Mouse (Mus musculus) MEL (cell line): ENCODE measurements around the gene Sap25. TPM values are rescaled to one million over a fixed set of nuclear protein-coding genes. Genes with fewer than 3 reads are reported as not detected.

Experiments
- DNase-seq: peaks from one replicate; pipeline ENCODE4 v3.0.0; 2011; ENCODE audit warnings: low read depth, low spot score
- H3K27ac ChIP-seq: 2 replicates; pipeline ENCODE4 v1.5.1; 2012; ENCODE audit warnings: low read depth, mild to moderate bottlenecking, control low read depth, low read length, moderate library complexity; ENCODE audit not compliant: control insufficient read depth
- H3K27me3 ChIP-seq, 2 experiments: fragments of 150-350 bp in 1 of 2; sonication (generic) in 1 of 2; 2 replicates each; pipeline ENCODE4 v1.6.1; 2012; ENCODE audit warnings: low read length in 2 of 2, mild to moderate bottlenecking in 2 of 2, improper control_type of control experiment in 1 of 2, moderate library complexity in 1 of 2; ENCODE audit not compliant: insufficient read depth in 2 of 2, control insufficient read depth in 1 of 2
- H3K36me3 ChIP-seq, 2 experiments: 2 replicates each; pipeline ENCODE4 v1.6.1; 2012 to 2014; ENCODE audit warnings: low read length in 2 of 2, improper control_type of control experiment in 1 of 2, inconsistent platforms in 1 of 2, mild to moderate bottlenecking in 1 of 2; ENCODE audit not compliant: insufficient read depth in 2 of 2, control insufficient read depth in 1 of 2
- H3K4me1 ChIP-seq, 2 experiments: fragments of 150-350 bp in 1 of 2; sonication (generic) in 1 of 2; 2 replicates each; pipeline ENCODE4 v1.6.1; 2012; ENCODE audit warnings: low read length in 2 of 2, improper control_type of control experiment in 1 of 2, mild to moderate bottlenecking in 1 of 2; ENCODE audit not compliant: insufficient read depth in 2 of 2, control insufficient read depth in 1 of 2
- H3K4me3 ChIP-seq, 2 experiments: fragments of 150-350 bp in 1 of 2; sonication (generic) in 1 of 2; 2 replicates each; pipeline ENCODE4 v1.5.1; 2012; ENCODE audit warnings: low read depth in 2 of 2, low read length in 2 of 2, mild to moderate bottlenecking in 2 of 2, moderate library complexity in 2 of 2, control low read depth in 1 of 2, improper control_type of control experiment in 1 of 2; ENCODE audit not compliant: control insufficient read depth in 1 of 2, insufficient read depth in 1 of 2
- H3K79me2 ChIP-seq: 2 replicates; pipeline ENCODE4 v1.6.1; 2012; ENCODE audit warnings: mild to moderate bottlenecking, low read length, moderate library complexity; ENCODE audit not compliant: control insufficient read depth, poor library complexity, insufficient read depth
- H3K9ac ChIP-seq: 2 replicates; pipeline ENCODE4 v1.6.1; 2012; ENCODE audit warnings: low read depth, mild to moderate bottlenecking, control low read depth, low read length, moderate library complexity; ENCODE audit not compliant: control insufficient read depth, poor library complexity, severe bottlenecking
- H3K9me3 ChIP-seq: fragments of 150-350 bp; sonication (generic); replicated peaks from 2 replicates; pipeline ENCODE4 v1.6.1; 2012; ENCODE audit warnings: mild to moderate bottlenecking, low read length, improper control_type of control experiment, moderate library complexity; ENCODE audit not compliant: insufficient read depth
- BHLHE40 ChIP-seq: IDR thresholded peaks from 2 replicates; pipeline ENCODE4 v1.6.1; 2012; ENCODE audit warnings: low read depth, mild to moderate bottlenecking, inconsistent platforms, low read length, improper control_type of control experiment, borderline replicate concordance
- E2F4 ChIP-seq: IDR thresholded peaks from 2 replicates; pipeline ENCODE4 v1.6.1; 2011; ENCODE audit warnings: low read depth, low read length, improper control_type of control experiment, borderline replicate concordance
- EP300 ChIP-seq, 2 experiments: IDR thresholded peaks; 2 replicates each; pipeline ENCODE4 v1.6.1; 2011; ENCODE audit warnings: improper control_type of control experiment in 2 of 2, low read length in 2 of 2, low read depth in 1 of 2, mild to moderate bottlenecking in 1 of 2
- GATA1 ChIP-seq: IDR thresholded peaks from 2 replicates; pipeline ENCODE4 v1.6.1; 2011; ENCODE audit warnings: low read depth, low read length, improper control_type of control experiment
- HCFC1 ChIP-seq: IDR thresholded peaks from 2 replicates; pipeline ENCODE4 v1.6.1; 2012; ENCODE audit warnings: low read depth, mild to moderate bottlenecking, inconsistent platforms, low read length, improper control_type of control experiment, moderate library complexity
- MAFK ChIP-seq: IDR thresholded peaks from 2 replicates; pipeline ENCODE4 v1.6.1; 2011; ENCODE audit warnings: low read depth, mild to moderate bottlenecking, low read length, improper control_type of control experiment, borderline replicate concordance
- MAZ ChIP-seq: IDR thresholded peaks from 2 replicates; pipeline ENCODE4 v1.6.1; 2012; ENCODE audit warnings: low read depth, mild to moderate bottlenecking, inconsistent platforms, low read length, improper control_type of control experiment
- MXI1 ChIP-seq: IDR thresholded peaks from 2 replicates; pipeline ENCODE4 v1.6.1; 2011; ENCODE audit warnings: mild to moderate bottlenecking, low read depth, low read length, improper control_type of control experiment
- MYC ChIP-seq: IDR thresholded peaks from 2 replicates; pipeline ENCODE4 v1.6.1; 2011; ENCODE audit warnings: low read depth, mild to moderate bottlenecking, low read length, improper control_type of control experiment, moderate library complexity
- POLR2AphosphoS2 ChIP-seq: IDR thresholded peaks from 2 replicates; pipeline ENCODE4 v1.6.1; 2011; ENCODE audit warnings: low read length, improper control_type of control experiment
- RAD21 ChIP-seq: IDR thresholded peaks from 2 replicates; pipeline ENCODE4 v1.6.1; 2011; ENCODE audit warnings: mild to moderate bottlenecking, low read depth, low read length, improper control_type of control experiment
- RCOR1 ChIP-seq: IDR thresholded peaks from 2 replicates; pipeline ENCODE4 v1.6.1; 2012; ENCODE audit warnings: low read depth, mild to moderate bottlenecking, inconsistent platforms, low read length, improper control_type of control experiment
- SIN3A ChIP-seq: IDR thresholded peaks from 2 replicates; pipeline ENCODE4 v1.6.1; 2012; ENCODE audit warnings: low read length, improper control_type of control experiment, inconsistent platforms
- SMC3 ChIP-seq: IDR thresholded peaks from 2 replicates; pipeline ENCODE4 v1.6.1; 2011; ENCODE audit warnings: low read depth, low read length, improper control_type of control experiment
- TBP ChIP-seq: IDR thresholded peaks from 2 replicates; pipeline ENCODE4 v1.8.0; 2011; ENCODE audit warnings: low read depth, low read length, improper control_type of control experiment
- UBTF ChIP-seq: IDR thresholded peaks from 2 replicates; pipeline ENCODE4 v1.6.1; 2012; ENCODE audit warnings: low read depth, mild to moderate bottlenecking, inconsistent platforms, low read length, improper control_type of control experiment, moderate library complexity, borderline replicate concordance; ENCODE audit not compliant: insufficient read depth
- USF1 ChIP-seq: IDR thresholded peaks from 2 replicates; pipeline ENCODE4 v1.6.1; 2014; ENCODE audit warnings: low read depth, mild to moderate bottlenecking, inconsistent platforms, low read length, improper control_type of control experiment, moderate library complexity
- ZC3H11A ChIP-seq: IDR thresholded peaks from 2 replicates; pipeline ENCODE4 v1.6.1; 2012; ENCODE audit warnings: low read depth, mild to moderate bottlenecking, inconsistent platforms, low read length, improper control_type of control experiment
- ZKSCAN1 ChIP-seq: IDR thresholded peaks from 2 replicates; pipeline ENCODE4 v1.6.1; 2012; ENCODE audit warnings: low read depth, mild to moderate bottlenecking, inconsistent platforms, low read length, improper control_type of control experiment, moderate library complexity
- polyA plus RNA-seq, 2 experiments: library from polyadenylated mRNA; stranded (reverse) in 1 of 2; unstranded in 1 of 2; fragments of >175 nt in 1 of 2; fragments of >200 nt in 1 of 2; gene quantifications; 2 replicates each; pipeline versions ENCODE4 v1.2.1 to v1.2.4; 2012; ENCODE audit warnings: low replicate concordance in 2 of 2, low read depth in 1 of 2; ENCODE audit not compliant: insufficient read length in 2 of 2, insufficient read depth in 1 of 2, missing spikeins in 1 of 2
- total RNA-seq: library from RNA; depleted of rRNA; stranded (reverse); fragments of 300-350 nt; gene quantifications from 2 replicates; pipeline ENCODE4 v1.2.3, GENCODE M21; 2012

Sap25 gene
- total and polyA plus RNA-seq, 3 experiments: 1.9 to 22.7 TPM; not detected in 1

DNA sequence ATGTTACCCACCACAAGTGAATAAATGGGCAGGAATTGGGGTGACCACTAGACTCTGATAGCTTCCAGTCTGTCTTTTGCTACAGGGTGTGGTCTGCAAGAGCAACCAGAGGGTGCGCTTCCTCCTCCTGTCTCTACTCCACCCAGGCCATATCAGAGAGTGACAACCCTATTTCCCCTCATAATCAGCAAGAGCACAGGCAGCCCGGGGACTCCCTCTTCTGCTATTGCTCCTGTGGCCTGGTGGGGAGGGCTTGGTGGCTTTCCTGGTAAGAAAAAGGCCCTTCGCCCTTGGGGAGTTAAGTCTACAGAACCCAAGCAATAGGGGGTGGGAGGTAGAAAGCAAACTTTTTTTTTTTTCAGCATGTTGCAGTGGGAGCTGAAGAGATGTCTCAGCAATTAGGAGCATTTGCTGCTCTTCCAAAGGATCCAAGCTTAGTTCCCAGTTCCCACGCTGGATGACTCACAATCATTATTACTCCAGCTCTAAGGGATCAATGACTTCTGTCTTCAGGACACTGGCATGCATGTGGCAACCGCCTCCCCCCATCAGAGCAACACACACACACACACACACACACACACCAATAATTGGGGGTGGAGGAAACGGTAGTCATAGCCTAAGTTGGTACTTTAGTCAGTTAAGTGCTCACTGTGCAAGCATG lies 45.1 kb downstream of the Sap25 start (continued):
- peak; percentile 88 for TF ChIP-seq POLR2AphosphoS2
- peak; percentile 89 for TF ChIP-seq MAZ
- no peak for TF ChIP-seq MXI1

GRCm38 (mm10) chr5:137689974-137690373 lies 48.8 kb downstream of the Sap25 start:
- H3K4me1 ChIP-seq: peaks cover 5 to 19% of the 10 kb centered on the region in 2 experiments; a peak in 3 of 4 replicates
- no peaks in the 10 kb centered on the region for H3K27me3 ChIP-seq
- no peak overlapping the region for H3K27ac ChIP-seq
- TF ChIP-seq ZKSCAN1 (no peak), E2F4 (no peak), UBTF (no peak), SMC3 (no peak), RAD21 (no peak), GATA1 (no peak), EP300 (IDR thresholded peaks at IDR 0.05; ENCODE audit: low read depth in 1 of 2, low read length in 2 of 2) (no peak), MXI1 (no peak), TBP (no peak), ZC3H11A (no peak), POLR2AphosphoS2 (no peak), RCOR1 (no peak), BHLHE40 (no peak), HCFC1 (no peak), SIN3A (no peak), MYC (no peak), MAZ (no peak), USF1 (no peak), MAFK (no peak)
- TF ChIP-seq, all 39 proteins: peak for 0
- H3K9me3 ChIP-seq: no peaks in the 10 kb centered on the region
- H3K9ac ChIP-seq: no peak overlapping the region
- DNase-seq: no peak
- H3K36me3 ChIP-seq: peaks cover 0 to 17% of the 10 kb centered on the region in 2 experiments; a peak in 2 of 4 replicates
- no peaks in the 10 kb centered on the region for H3K79me2 ChIP-seq
- H3K4me3 ChIP-seq: no peak overlapping the region

- H3K9ac ChIP-seq: no peak overlapping the region
- TF ChIP-seq SIN3A: no peak
- no peak overlapping the region for H3K4me3 ChIP-seq
- H3K79me2 ChIP-seq: no peaks in the 10 kb centered on the region
- peaks cover 0 to 11% of the 10 kb centered on the region in 2 experiments; a peak in 2 of 4 replicates for H3K36me3 ChIP-seq
- peaks cover 5 to 13% of the 10 kb centered on the region in 2 experiments; a peak in 3 of 4 replicates for H3K4me1 ChIP-seq
- no peak for DNase-seq
- no peak overlapping the region for H3K27ac ChIP-seq
- no peaks in the 10 kb centered on the region for H3K27me3 ChIP-seq
- no peaks in the 10 kb centered on the region for H3K9me3 ChIP-seq
These were observed 49.4 kb downstream of the Sap25 start for GRCm38 (mm10) chr5:137690531-137690930.
